Mouse (Mus musculus) right cerebral cortex, adult 18-20 months (tissue): Measurements from ENCODE around the gene Smr2.
"Not testable (repeated sequence)": the region's sequence is repeated elsewhere in the genome, so short reads cannot be mapped to it uniquely, and the experiment has no call there.

Experiments used
- DNase-seq: peaks from one replicate; pipeline ENCODE4 v3.0.0; 2022; ENCODE audit warnings: mixed read lengths

Smr2 gene

DNA sequence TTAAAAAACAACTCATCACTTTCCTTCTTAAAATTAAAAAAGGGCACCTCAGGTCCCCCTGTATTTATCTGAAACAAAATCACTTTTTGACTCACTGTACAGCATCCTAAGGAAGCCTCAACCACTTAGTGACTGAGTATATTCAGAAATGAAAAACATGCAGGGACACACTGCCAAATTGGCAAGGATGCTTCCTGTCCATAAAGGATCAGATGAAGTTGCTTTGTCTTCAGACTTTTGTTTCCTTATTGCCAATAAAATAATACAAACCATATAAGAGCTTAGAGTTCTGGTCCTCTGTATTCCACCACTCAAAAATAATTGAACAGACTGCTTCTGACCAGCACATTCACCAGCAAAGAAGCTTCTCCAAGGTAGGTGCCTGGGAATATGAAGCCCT, at the start of gene Smr2:
Gene Smr2, plus strand, starts transcription at position 301 of the 400 bp plus-strand sequence.
- not testable (repeated sequence) for DNase-seq

DNA sequence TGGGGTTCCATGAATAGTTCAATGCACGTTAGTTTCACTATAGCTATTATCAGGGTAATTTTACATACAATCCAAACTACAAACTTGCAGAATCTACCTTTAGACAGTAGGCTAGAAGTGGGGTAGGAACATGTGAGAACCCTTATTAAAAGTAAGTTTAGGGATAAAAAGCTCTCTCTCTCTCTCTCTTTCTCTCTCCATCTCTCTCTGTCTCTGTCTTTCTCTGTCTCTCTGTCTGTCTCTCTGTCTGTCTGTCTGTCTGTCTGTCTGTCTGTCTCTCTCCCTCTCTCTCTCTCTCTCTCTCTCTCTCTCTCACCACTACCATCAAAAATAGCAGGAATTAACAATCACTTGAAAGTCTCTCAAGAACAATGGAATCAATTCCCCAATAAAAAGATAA, 25.1 kb downstream of the Smr2 start, which contains the start of gene Gm11116:
Gene Gm11116, minus strand, starts transcription at position 101 of the 400 bp plus-strand sequence.
- DNase-seq = no peak

DNA sequence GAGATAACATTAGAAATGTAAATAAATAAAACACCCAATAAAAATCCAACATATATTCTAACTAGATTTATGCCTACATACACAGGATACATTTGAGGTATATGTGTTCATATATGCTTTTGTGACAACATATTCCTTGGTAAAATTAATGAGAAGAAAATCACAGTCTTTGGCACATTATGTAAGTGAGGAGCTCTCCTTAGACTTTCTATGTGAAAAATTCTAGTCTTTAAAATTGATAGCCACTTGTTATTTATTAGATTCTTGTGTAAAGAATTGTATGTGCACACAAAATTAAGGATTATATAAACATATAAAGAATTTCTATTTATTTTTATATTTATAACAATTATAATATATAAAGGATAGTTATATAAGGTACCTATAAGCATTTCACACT, 67.6 kb downstream of the Smr2 start, which contains the start of gene Gm11115:
Gene Gm11115, minus strand, starts transcription at position 101 of the 400 bp plus-strand sequence.
- no peak for DNase-seq
